Mouse (Mus musculus): Measurements from ENCODE around the gene Corin. TPM values are rescaled to one million over a fixed set of nuclear protein-coding genes. Genes with fewer than 3 reads are reported as not detected.

Gene Corin
- polyA plus RNA-seq, 1 experiment from 2014 or later, result 3.5 TPM

GRCm38 (mm10) chr5:72452750-72453149 lies 51.5 kb downstream of the Corin start:
- no peaks in the 10 kb centered on the region for H3K9me3 ChIP-seq (ENCODE audit: control insufficient read depth, low read length)
- no peak overlapping the region for H3K4me2 ChIP-seq (replicated peaks; ENCODE audit: low read depth, low read length)
- ATAC-seq (ENCODE audit: low FRiP score, low TSS enrichment), result no peak
- no peak overlapping the region for H3K27ac ChIP-seq (ENCODE audit: low read depth, low read length)
- no peak overlapping the region for H3K4me3 ChIP-seq (ENCODE audit: low read length)
- H3K4me1 ChIP-seq (ENCODE audit: control insufficient read depth, insufficient read depth, low read length), result no peaks in the 10 kb centered on the region
- no peak overlapping the region for H3K9ac ChIP-seq (ENCODE audit: low read depth, low read length)
- H3K36me3 ChIP-seq (ENCODE audit: control insufficient read depth, insufficient read depth, low read length), result no peaks in the 10 kb centered on the region
- 81% methylated on average over 4 of the region's 4 CpGs for WGBS
- no peaks in the 10 kb centered on the region for H3K27me3 ChIP-seq (ENCODE audit: control insufficient read depth, insufficient read depth, low read length)

GRCm38 (mm10) chr5:72448846-72449245 lies 55.4 kb downstream of the Corin start:
- Histone ChIP-seq H3K9ac (ENCODE audit: low read depth, low read length) (no peak overlapping the region), H3K4me2 (replicated peaks; ENCODE audit: low read depth, low read length) (no peak overlapping the region), H3K4me1 (ENCODE audit: control insufficient read depth, insufficient read depth, low read length) (no peaks in the 10 kb centered on the region), H3K4me3 (ENCODE audit: low read length) (no peak overlapping the region), H3K27me3 (ENCODE audit: control insufficient read depth, insufficient read depth, low read length) (no peaks in the 10 kb centered on the region), H3K27ac (ENCODE audit: low read depth, low read length) (no peak overlapping the region), H3K36me3 (ENCODE audit: control insufficient read depth, insufficient read depth, low read length) (no peaks in the 10 kb centered on the region), H3K9me3 (ENCODE audit: control insufficient read depth, low read length) (no peaks in the 10 kb centered on the region)
- WGBS, result 31% methylated on average over 2 of the region's 2 CpGs
- ATAC-seq (ENCODE audit: low FRiP score, low TSS enrichment), result peak; percentile 66; the same call in 1 of the 2 replicates

- no peak overlapping the region for H3K27ac ChIP-seq (ENCODE audit: low read depth, low read length)
- no peak overlapping the region for H3K4me3 ChIP-seq (ENCODE audit: low read length)
- no peak for ATAC-seq (ENCODE audit: low FRiP score, low TSS enrichment)
- H3K9ac ChIP-seq (ENCODE audit: low read depth, low read length), result no peak overlapping the region
- no peaks in the 10 kb centered on the region for H3K4me1 ChIP-seq (ENCODE audit: control insufficient read depth, insufficient read depth, low read length)
- no peaks in the 10 kb centered on the region for H3K36me3 ChIP-seq (ENCODE audit: control insufficient read depth, insufficient read depth, low read length)
- no peaks in the 10 kb centered on the region for H3K9me3 ChIP-seq (ENCODE audit: control insufficient read depth, low read length)
- no peaks in the 10 kb centered on the region for H3K27me3 ChIP-seq (ENCODE audit: control insufficient read depth, insufficient read depth, low read length)
- H3K4me2 ChIP-seq (replicated peaks; ENCODE audit: low read depth, low read length), result no peak overlapping the region
- WGBS, result 92% methylated on average over 11 of the region's 11 CpGs
Measured at GRCm38 (mm10) chr5:72446104-72446503, 58.2 kb downstream of the Corin start.

- H3K4me1 ChIP-seq (ENCODE audit: control insufficient read depth, insufficient read depth, low read length), result no peaks in the 10 kb centered on the region
- H3K27me3 ChIP-seq (ENCODE audit: control insufficient read depth, insufficient read depth, low read length), result no peaks in the 10 kb centered on the region
- WGBS, result 80% methylated on average over 11 of the region's 11 CpGs
- no peak overlapping the region for H3K27ac ChIP-seq (ENCODE audit: low read depth, low read length)
- ATAC-seq (ENCODE audit: low FRiP score, low TSS enrichment), result no peak
- H3K36me3 ChIP-seq (ENCODE audit: control insufficient read depth, insufficient read depth, low read length), result no peaks in the 10 kb centered on the region
- no peak overlapping the region for H3K9ac ChIP-seq (ENCODE audit: low read depth, low read length)
- H3K4me2 ChIP-seq (replicated peaks; ENCODE audit: low read depth, low read length), result no peak overlapping the region
- no peaks in the 10 kb centered on the region for H3K9me3 ChIP-seq (ENCODE audit: control insufficient read depth, low read length)
- H3K4me3 ChIP-seq (ENCODE audit: low read length), result no peak overlapping the region
Measured at GRCm38 (mm10) chr5:72443946-72444345, 60.3 kb downstream of the Corin start.

GRCm38 (mm10) chr5:72443007-72443406 lies 61.3 kb downstream of the Corin start:
- no peak for ATAC-seq (ENCODE audit: low FRiP score, low TSS enrichment)
- Histone ChIP-seq H3K9ac (ENCODE audit: low read depth, low read length) (no peak overlapping the region), H3K36me3 (ENCODE audit: control insufficient read depth, insufficient read depth, low read length) (no peaks in the 10 kb centered on the region), H3K4me3 (ENCODE audit: low read length) (no peak overlapping the region), H3K4me1 (ENCODE audit: control insufficient read depth, insufficient read depth, low read length) (no peaks in the 10 kb centered on the region), H3K27ac (ENCODE audit: low read depth, low read length) (no peak overlapping the region), H3K4me2 (replicated peaks; ENCODE audit: low read depth, low read length) (no peak overlapping the region), H3K27me3 (ENCODE audit: control insufficient read depth, insufficient read depth, low read length) (no peaks in the 10 kb centered on the region), H3K9me3 (ENCODE audit: control insufficient read depth, low read length) (no peaks in the 10 kb centered on the region)
- WGBS, result 56% methylated on average over 4 of the region's 4 CpGs

GRCm38 (mm10) chr5:72441181-72441580 lies 63.1 kb downstream of the Corin start:
- Histone ChIP-seq H3K9ac (ENCODE audit: low read depth, low read length) (no peak overlapping the region), H3K27ac (ENCODE audit: low read depth, low read length) (no peak overlapping the region), H3K4me3 (ENCODE audit: low read length) (no peak overlapping the region), H3K4me2 (replicated peaks; ENCODE audit: low read depth, low read length) (no peak overlapping the region), H3K4me1 (ENCODE audit: control insufficient read depth, insufficient read depth, low read length) (no peaks in the 10 kb centered on the region), H3K9me3 (ENCODE audit: control insufficient read depth, low read length) (no peaks in the 10 kb centered on the region), H3K36me3 (ENCODE audit: control insufficient read depth, insufficient read depth, low read length) (no peaks in the 10 kb centered on the region), H3K27me3 (ENCODE audit: control insufficient read depth, insufficient read depth, low read length) (no peaks in the 10 kb centered on the region)
- 66% methylated on average over 10 of the region's 10 CpGs for WGBS
- no peak for ATAC-seq (ENCODE audit: low FRiP score, low TSS enrichment)

GRCm38 (mm10) chr5:72435085-72435484 lies 69.2 kb downstream of the Corin start:
- Histone ChIP-seq H3K36me3 (ENCODE audit: control insufficient read depth, insufficient read depth, low read length) (no peaks in the 10 kb centered on the region), H3K4me1 (ENCODE audit: control insufficient read depth, insufficient read depth, low read length) (no peaks in the 10 kb centered on the region), H3K4me2 (replicated peaks; ENCODE audit: low read depth, low read length) (no peak overlapping the region), H3K9ac (ENCODE audit: low read depth, low read length) (no peak overlapping the region), H3K27ac (ENCODE audit: low read depth, low read length) (no peak overlapping the region), H3K4me3 (ENCODE audit: low read length) (no peak overlapping the region), H3K27me3 (ENCODE audit: control insufficient read depth, insufficient read depth, low read length) (no peaks in the 10 kb centered on the region), H3K9me3 (ENCODE audit: control insufficient read depth, low read length) (no peaks in the 10 kb centered on the region)
- ATAC-seq (ENCODE audit: low FRiP score, low TSS enrichment), result no peak
- 89% methylated on average over 11 of the region's 11 CpGs for WGBS

GRCm38 (mm10) chr5:72431856-72432255 lies 72.4 kb downstream of the Corin start:
- H3K27ac ChIP-seq (ENCODE audit: low read depth, low read length), result no peak overlapping the region
- no peaks in the 10 kb centered on the region for H3K36me3 ChIP-seq (ENCODE audit: control insufficient read depth, insufficient read depth, low read length)
- H3K4me1 ChIP-seq (ENCODE audit: control insufficient read depth, insufficient read depth, low read length), result no peaks in the 10 kb centered on the region
- H3K4me3 ChIP-seq (ENCODE audit: low read length), result no peak overlapping the region
- H3K9ac ChIP-seq (ENCODE audit: low read depth, low read length), result no peak overlapping the region
- no peak overlapping the region for H3K4me2 ChIP-seq (replicated peaks; ENCODE audit: low read depth, low read length)
- ATAC-seq (ENCODE audit: low FRiP score, low TSS enrichment), result no peak
- 81% methylated on average over 3 of the region's 3 CpGs for WGBS
- H3K27me3 ChIP-seq (ENCODE audit: control insufficient read depth, insufficient read depth, low read length), result no peaks in the 10 kb centered on the region
- no peaks in the 10 kb centered on the region for H3K9me3 ChIP-seq (ENCODE audit: control insufficient read depth, low read length)

GRCm38 (mm10) chr5:72427556-72427955 lies 76.7 kb downstream of the Corin start:
- no peak for ATAC-seq (ENCODE audit: low FRiP score, low TSS enrichment)
- Histone ChIP-seq H3K27me3 (ENCODE audit: control insufficient read depth, insufficient read depth, low read length) (no peaks in the 10 kb centered on the region), H3K9me3 (ENCODE audit: control insufficient read depth, low read length) (no peaks in the 10 kb centered on the region), H3K4me3 (ENCODE audit: low read length) (no peak overlapping the region), H3K9ac (ENCODE audit: low read depth, low read length) (no peak overlapping the region), H3K27ac (ENCODE audit: low read depth, low read length) (no peak overlapping the region), H3K4me2 (replicated peaks; ENCODE audit: low read depth, low read length) (no peak overlapping the region), H3K4me1 (ENCODE audit: control insufficient read depth, insufficient read depth, low read length) (no peaks in the 10 kb centered on the region), H3K36me3 (ENCODE audit: control insufficient read depth, insufficient read depth, low read length) (no peaks in the 10 kb centered on the region)
- WGBS, result 86% methylated on average over 4 of the region's 4 CpGs
